Mouse (Mus musculus): ENCODE measurements at regions not wholly inside any gene's neighbourhood (a gene's known extent, or its start where the extent isn't known, plus 50 kb on each side); places are given as distances from the start of the nearest gene placed in this dataset.

GRCm38 (mm10) chr16:92946554-92946953, 120.6 kb upstream of the Runx1 start:
- no peaks in the 10 kb centered on the region for H3K79me2 ChIP-seq (ENCODE audit: control insufficient read depth, insufficient read depth)
- H3K4me2 ChIP-seq (ENCODE audit: low read depth): no peak overlapping the region
- TF ChIP-seq MAX (IDR thresholded peaks at IDR 0.05; ENCODE audit: low read depth) (no peak), REST (IDR thresholded peaks at IDR 0.05; ENCODE audit: insufficient read depth, insufficient read length) (no peak), SRF (IDR thresholded peaks at IDR 0.05; ENCODE audit: control insufficient read depth, insufficient read length, low read depth) (no peak), MYOD1 (IDR thresholded peaks at IDR 0.05; ENCODE audit: control insufficient read depth in 1 of 3, insufficient read length in 2 of 3, low read depth in 2 of 3) (no peak), E2F4 (IDR thresholded peaks at IDR 0.05; ENCODE audit: insufficient read depth) (no peak), POLR2AphosphoS2 (IDR thresholded peaks at IDR 0.05; ENCODE audit: insufficient read length, low read depth) (no peak), MYOG (IDR thresholded peaks at IDR 0.05; ENCODE audit: control insufficient read depth in 1 of 3, insufficient read depth in 1 of 3, insufficient read length in 2 of 3, low read depth in 2 of 3) (no peak), USF1 (IDR thresholded peaks at IDR 0.05; ENCODE audit: low read depth) (no peak), TCF12 (IDR thresholded peaks at IDR 0.05; ENCODE audit: insufficient read depth, poor library complexity, severe bottlenecking) (no peak), POLR2A (IDR thresholded peaks at IDR 0.05; ENCODE audit: insufficient read length, low read depth) (no peak), TCF3 (IDR thresholded peaks at IDR 0.05; ENCODE audit: insufficient read length, low read depth) (no peak), CEBPB (IDR thresholded peaks at IDR 0.05; ENCODE audit: insufficient read depth, poor library complexity, severe bottlenecking) (no peak)
- H3K27me3 ChIP-seq (ENCODE audit: control insufficient read depth, insufficient read depth, insufficient read length): no peaks in the 10 kb centered on the region
- H3ac ChIP-seq (ENCODE audit: control insufficient read depth, insufficient read length): no peak overlapping the region
- no peaks in the 10 kb centered on the region for H3K36me3 ChIP-seq (ENCODE audit: control insufficient read depth, insufficient read depth)
- no peak overlapping the region for H3K4me3 ChIP-seq

- no peak overlapping the region for H3K4me2 ChIP-seq (ENCODE audit: low read depth)
- H3ac ChIP-seq (ENCODE audit: control insufficient read depth, insufficient read length): no peak overlapping the region
- H3K79me2 ChIP-seq (ENCODE audit: control insufficient read depth, insufficient read depth): no peaks in the 10 kb centered on the region
- H3K4me3 ChIP-seq: no peak overlapping the region
- no peaks in the 10 kb centered on the region for H3K27me3 ChIP-seq (ENCODE audit: control insufficient read depth, insufficient read depth, insufficient read length)
- no peaks in the 10 kb centered on the region for H3K36me3 ChIP-seq (ENCODE audit: control insufficient read depth, insufficient read depth)
- TF ChIP-seq E2F4 (IDR thresholded peaks at IDR 0.05; ENCODE audit: insufficient read depth) (no peak), MYOG (IDR thresholded peaks at IDR 0.05; ENCODE audit: control insufficient read depth in 1 of 3, insufficient read depth in 1 of 3, insufficient read length in 2 of 3, low read depth in 2 of 3) (no peak), TCF3 (IDR thresholded peaks at IDR 0.05; ENCODE audit: insufficient read length, low read depth) (no peak), TCF12 (IDR thresholded peaks at IDR 0.05; ENCODE audit: insufficient read depth, poor library complexity, severe bottlenecking) (no peak), MAX (IDR thresholded peaks at IDR 0.05; ENCODE audit: low read depth) (no peak), POLR2A (IDR thresholded peaks at IDR 0.05; ENCODE audit: insufficient read length, low read depth) (no peak), CEBPB (IDR thresholded peaks at IDR 0.05; ENCODE audit: insufficient read depth, poor library complexity, severe bottlenecking) (no peak), MYOD1 (IDR thresholded peaks at IDR 0.05; ENCODE audit: control insufficient read depth in 1 of 3, insufficient read length in 2 of 3, low read depth in 2 of 3) (no peak), REST (IDR thresholded peaks at IDR 0.05; ENCODE audit: insufficient read depth, insufficient read length) (no peak), POLR2AphosphoS2 (IDR thresholded peaks at IDR 0.05; ENCODE audit: insufficient read length, low read depth) (no peak), SRF (IDR thresholded peaks at IDR 0.05; ENCODE audit: control insufficient read depth, insufficient read length, low read depth) (no peak), USF1 (IDR thresholded peaks at IDR 0.05; ENCODE audit: low read depth) (no peak)
Observed at GRCm38 (mm10) chr16:92943901-92944300, 118.0 kb upstream of the Runx1 start.

GRCm38 (mm10) chr16:92939618-92940017, 113.7 kb upstream of the Runx1 start:
- TF ChIP-seq POLR2A (IDR thresholded peaks at IDR 0.05; ENCODE audit: insufficient read length, low read depth): no peak
- no peak for TF ChIP-seq USF1 (IDR thresholded peaks at IDR 0.05; ENCODE audit: low read depth)
- TF ChIP-seq CEBPB (IDR thresholded peaks at IDR 0.05; ENCODE audit: insufficient read depth, poor library complexity, severe bottlenecking): no peak
- no peak for TF ChIP-seq MAX (IDR thresholded peaks at IDR 0.05; ENCODE audit: low read depth)
- TF ChIP-seq POLR2AphosphoS2 (IDR thresholded peaks at IDR 0.05; ENCODE audit: insufficient read length, low read depth): no peak
- peak in 2 of 3 experiments; percentile 13 to 69 for TF ChIP-seq MYOG (IDR thresholded peaks at IDR 0.05; ENCODE audit: control insufficient read depth in 1 of 3, insufficient read depth in 1 of 3, insufficient read length in 2 of 3, low read depth in 2 of 3)
- no peak for TF ChIP-seq REST (IDR thresholded peaks at IDR 0.05; ENCODE audit: insufficient read depth, insufficient read length)
- no peak for TF ChIP-seq TCF3 (IDR thresholded peaks at IDR 0.05; ENCODE audit: insufficient read length, low read depth)
- peak in 2 of 3 experiments; percentile 77 to 85 for TF ChIP-seq MYOD1 (IDR thresholded peaks at IDR 0.05; ENCODE audit: control insufficient read depth in 1 of 3, insufficient read length in 2 of 3, low read depth in 2 of 3)
- no peak for TF ChIP-seq E2F4 (IDR thresholded peaks at IDR 0.05; ENCODE audit: insufficient read depth)
- TF ChIP-seq TCF12 (IDR thresholded peaks at IDR 0.05; ENCODE audit: insufficient read depth, poor library complexity, severe bottlenecking): peak; percentile 47
- no peak for TF ChIP-seq SRF (IDR thresholded peaks at IDR 0.05; ENCODE audit: control insufficient read depth, insufficient read length, low read depth)
- Histone ChIP-seq H3K36me3 (ENCODE audit: control insufficient read depth, insufficient read depth) (no peaks in the 10 kb centered on the region), H3ac (ENCODE audit: control insufficient read depth, insufficient read length) (no peak overlapping the region), H3K27me3 (ENCODE audit: control insufficient read depth, insufficient read depth, insufficient read length) (no peaks in the 10 kb centered on the region), H3K79me2 (ENCODE audit: control insufficient read depth, insufficient read depth) (no peaks in the 10 kb centered on the region), H3K4me2 (ENCODE audit: low read depth) (peak overlapping the region; percentile 58), H3K4me3 (no peak overlapping the region)

- H3K36me3 ChIP-seq (ENCODE audit: control insufficient read depth, insufficient read depth): no peaks in the 10 kb centered on the region
- H3K4me3 ChIP-seq: no peak overlapping the region
- no peak overlapping the region for H3ac ChIP-seq (ENCODE audit: control insufficient read depth, insufficient read length)
- no peak overlapping the region for H3K4me2 ChIP-seq (ENCODE audit: low read depth)
- no peaks in the 10 kb centered on the region for H3K79me2 ChIP-seq (ENCODE audit: control insufficient read depth, insufficient read depth)
- TF ChIP-seq TCF12 (IDR thresholded peaks at IDR 0.05; ENCODE audit: insufficient read depth, poor library complexity, severe bottlenecking) (no peak), POLR2A (IDR thresholded peaks at IDR 0.05; ENCODE audit: insufficient read length, low read depth) (no peak), USF1 (IDR thresholded peaks at IDR 0.05; ENCODE audit: low read depth) (no peak), MYOG (IDR thresholded peaks at IDR 0.05; ENCODE audit: control insufficient read depth in 1 of 3, insufficient read depth in 1 of 3, insufficient read length in 2 of 3, low read depth in 2 of 3) (no peak), REST (IDR thresholded peaks at IDR 0.05; ENCODE audit: insufficient read depth, insufficient read length) (no peak), SRF (IDR thresholded peaks at IDR 0.05; ENCODE audit: control insufficient read depth, insufficient read length, low read depth) (no peak), MAX (IDR thresholded peaks at IDR 0.05; ENCODE audit: low read depth) (no peak), TCF3 (IDR thresholded peaks at IDR 0.05; ENCODE audit: insufficient read length, low read depth) (no peak), E2F4 (IDR thresholded peaks at IDR 0.05; ENCODE audit: insufficient read depth) (no peak), MYOD1 (IDR thresholded peaks at IDR 0.05; ENCODE audit: control insufficient read depth in 1 of 3, insufficient read length in 2 of 3, low read depth in 2 of 3) (no peak), CEBPB (IDR thresholded peaks at IDR 0.05; ENCODE audit: insufficient read depth, poor library complexity, severe bottlenecking) (no peak), POLR2AphosphoS2 (IDR thresholded peaks at IDR 0.05; ENCODE audit: insufficient read length, low read depth) (no peak)
- H3K27me3 ChIP-seq (ENCODE audit: control insufficient read depth, insufficient read depth, insufficient read length): no peaks in the 10 kb centered on the region
Observed at GRCm38 (mm10) chr16:92935848-92936535, 110.0 kb upstream of the Runx1 start.
